Mouse (Mus musculus): ENCODE results near the gene Entr1.

Entr1 gene

DNA sequence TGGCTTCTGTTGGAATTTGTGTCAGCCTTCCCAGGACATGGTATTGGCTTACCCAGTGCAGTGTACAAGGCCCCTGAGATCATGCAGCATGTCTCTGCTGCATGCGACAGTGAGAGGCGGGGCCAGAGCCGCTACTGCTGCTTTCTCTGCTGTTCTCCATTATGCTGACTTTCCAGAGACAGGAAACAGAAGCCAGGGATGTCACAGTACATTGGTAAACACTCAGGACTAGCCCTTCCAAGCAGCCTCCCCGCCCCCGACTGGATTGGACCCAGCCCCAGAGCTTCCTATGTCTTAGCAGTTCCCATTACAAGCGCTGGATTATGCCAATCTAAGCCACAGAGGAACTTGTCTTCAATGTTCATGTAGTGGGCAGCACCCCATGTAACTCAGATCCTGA is 40.9 kb downstream of the Entr1 start:
- no peak for DNase-seq (ENCODE audit: low read depth, low spot score)

DNA sequence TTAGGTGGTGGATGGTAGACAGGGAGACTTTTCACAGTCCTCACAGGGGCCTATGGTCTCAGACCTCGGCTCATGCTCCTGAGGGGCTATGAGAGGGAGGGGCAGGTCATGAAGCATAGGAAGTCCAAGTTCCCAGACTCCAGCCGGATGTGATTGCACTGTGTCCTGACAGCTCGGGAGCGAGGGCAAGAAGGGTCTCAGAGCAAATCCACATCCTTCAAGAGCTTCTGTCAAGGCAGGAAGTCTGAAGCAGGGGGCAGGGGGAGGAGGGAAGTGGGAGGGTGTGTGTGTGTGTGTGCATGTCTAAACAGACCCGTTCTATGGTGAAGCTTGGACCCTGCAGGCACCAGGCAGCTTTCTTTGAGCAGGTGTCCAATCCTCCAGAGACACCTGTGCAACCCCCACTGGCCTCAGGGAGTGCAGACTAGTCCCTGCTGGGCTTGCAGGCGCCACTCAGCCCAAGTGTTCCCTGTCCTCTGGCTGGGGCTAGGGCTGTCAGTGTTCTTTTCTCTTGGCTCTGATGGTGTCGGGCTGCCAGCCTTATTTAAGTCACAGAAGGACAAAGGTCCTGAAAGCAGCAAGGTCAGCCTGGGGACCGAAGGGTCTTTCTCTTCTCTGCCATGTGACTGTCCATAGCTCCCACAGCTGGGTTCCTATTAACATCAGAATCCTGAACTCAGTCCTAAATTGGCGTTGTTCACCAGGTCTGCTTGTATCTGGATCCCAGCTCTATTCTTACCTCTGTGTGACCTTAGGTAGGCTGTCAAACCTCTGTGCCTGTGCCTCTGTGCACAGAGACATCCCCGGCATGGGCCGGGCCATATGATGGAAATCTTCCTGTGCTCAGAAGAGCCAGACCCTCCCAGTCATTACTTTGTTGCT is 46.3 kb downstream of the Entr1 start:
- no peak for DNase-seq (ENCODE audit: low read depth, low spot score)

DNA sequence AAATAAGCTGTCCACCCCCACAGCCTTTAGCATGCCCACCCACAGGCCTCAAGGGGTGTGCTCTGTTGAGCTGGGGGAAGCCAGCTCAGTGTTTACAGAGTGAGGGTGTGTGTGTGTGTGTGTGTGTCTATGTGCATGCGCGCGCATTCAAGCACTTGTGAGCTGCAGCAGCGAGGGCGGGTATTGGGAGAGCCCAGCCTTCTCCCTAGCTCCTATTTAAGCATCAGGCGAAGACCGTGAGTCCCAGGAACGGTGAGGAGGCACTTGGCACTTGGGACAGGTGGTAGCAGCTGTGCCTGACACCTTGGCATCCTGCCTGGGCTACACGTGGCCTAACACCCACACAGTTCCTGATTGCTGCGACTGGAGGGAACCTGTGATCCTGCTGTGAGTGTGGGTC is 47.1 kb downstream of the Entr1 start:
- no peak for DNase-seq (ENCODE audit: low read depth, low spot score)

DNA sequence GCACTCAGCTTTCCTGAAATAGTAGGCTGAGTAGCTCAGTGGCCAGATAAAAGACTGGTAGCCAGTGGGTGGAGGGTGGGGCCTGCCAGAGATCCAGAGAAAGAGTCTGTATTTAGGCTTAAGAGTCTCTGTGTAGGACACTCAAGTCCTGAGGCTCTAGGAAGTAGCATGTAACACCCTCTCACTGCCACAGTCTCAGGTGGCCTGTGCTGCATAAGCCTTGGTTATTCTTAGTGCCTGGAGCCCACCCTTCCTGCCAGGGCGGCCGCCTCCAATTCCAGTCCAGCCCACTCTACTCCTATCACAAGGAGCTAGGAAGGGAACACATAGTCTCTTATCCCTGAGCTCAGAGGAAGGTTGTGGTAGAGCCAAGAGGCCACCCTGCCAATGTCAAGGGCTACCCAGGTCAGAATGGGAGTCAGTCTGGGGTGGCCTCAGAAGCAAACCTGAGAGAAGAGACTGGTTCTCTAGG is 47.6 kb downstream of the Entr1 start:
- no peak for DNase-seq (ENCODE audit: low read depth, low spot score)

DNA sequence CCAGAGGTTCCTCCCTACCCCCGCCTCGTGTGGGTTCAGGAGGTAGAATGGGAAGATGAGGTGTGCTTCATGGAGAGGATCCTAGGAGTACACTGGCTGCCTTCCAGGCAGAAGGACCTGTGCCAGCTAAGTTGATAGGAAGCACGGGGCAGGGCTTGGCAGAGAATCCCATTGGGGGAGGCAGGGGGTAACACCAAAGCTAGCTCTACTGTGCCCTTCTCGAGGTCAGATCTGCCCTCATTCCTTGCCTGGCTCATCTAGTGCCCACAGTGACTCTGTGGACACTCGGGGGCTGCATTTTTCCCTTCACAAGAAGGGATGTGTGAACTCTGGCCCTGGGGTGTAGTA is 49.9 kb downstream of the Entr1 start:
- DNase-seq (ENCODE audit: low read depth, low spot score) = no peak

DNA sequence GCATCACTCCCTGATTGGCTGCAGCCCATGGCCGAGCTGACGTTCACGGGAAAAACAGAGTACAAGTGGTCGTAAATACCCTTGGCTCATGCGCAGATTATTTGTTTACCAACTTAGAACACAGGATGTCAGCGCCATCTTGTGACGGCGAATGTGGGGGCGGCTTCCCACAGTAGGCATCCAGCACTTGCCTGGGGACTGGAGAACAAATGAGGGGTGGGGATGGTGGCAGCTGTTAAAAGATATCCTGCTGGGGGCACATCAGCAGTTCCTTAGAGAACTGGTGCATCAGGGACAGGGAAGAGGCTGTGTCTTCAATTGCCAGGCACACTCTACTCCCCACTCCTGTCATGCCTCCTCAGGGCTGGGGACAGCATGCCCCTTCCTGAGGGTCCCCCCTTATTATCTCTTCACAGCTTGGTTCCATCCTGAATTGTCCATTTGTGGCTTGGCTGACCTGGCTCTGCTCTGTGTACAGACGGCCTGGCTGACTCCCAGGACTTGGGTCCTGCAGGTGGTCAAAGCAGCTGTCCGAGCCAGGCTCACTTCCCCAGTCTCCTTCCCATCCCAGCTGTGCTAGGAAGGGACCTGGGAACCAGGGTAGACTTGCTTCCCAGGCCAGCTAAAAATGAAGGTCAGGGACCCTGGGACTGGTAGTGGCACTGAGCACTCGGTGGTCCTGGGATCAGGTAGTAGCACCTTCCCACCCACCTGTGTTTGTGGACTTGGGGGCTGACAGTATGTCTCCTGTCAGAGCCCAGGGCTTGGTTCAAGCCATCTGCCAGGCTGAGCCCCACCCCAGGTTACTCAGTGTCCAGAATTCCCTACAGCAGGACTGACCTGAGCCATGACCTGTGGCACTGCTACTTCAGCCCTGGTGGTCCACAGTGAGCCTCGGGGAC is 50.6 kb downstream of the Entr1 start:
- no peak for DNase-seq (ENCODE audit: low read depth, low spot score)

All from CD4-positive, CD25-positive, alpha-beta regulatory T cell, adult 2 months (primary cell).